Comparison of ENCODE assay signal across 18 mouse cellular contexts in the genomic region with DNA sequence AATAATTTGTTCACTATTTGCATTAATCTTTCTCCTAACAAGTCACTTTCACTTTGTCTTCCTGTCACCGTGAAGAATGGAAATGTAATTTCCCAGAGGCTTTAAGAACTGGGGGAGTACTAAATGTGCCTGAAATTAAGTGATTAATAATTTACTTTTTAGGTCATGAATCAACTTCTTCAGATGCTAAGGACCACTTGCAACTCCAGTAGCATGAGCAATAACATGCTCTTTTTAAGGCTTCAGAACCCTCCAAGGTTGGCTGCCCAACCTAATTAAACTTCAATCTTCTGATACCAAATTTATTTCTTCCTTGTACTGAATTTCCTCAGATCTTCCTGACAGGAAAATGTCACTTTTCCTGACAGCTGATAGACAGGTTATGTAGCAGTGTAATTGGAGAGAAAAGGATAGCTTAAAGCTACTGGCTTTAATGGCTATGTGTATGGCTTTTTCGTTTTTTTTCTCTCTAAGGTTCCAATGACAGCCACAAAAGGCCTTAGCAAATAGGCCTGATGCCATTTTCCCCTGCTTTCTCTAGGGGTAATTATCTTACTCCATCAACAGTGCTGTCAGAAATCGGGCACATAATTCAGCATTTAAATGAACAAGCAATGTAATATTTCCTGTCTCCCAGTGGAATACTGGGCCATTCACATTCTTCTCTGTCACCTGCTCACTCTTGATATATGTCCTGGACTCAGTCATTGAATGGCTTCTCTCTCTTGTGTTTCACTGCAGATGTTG.
DNase-seq lines count a peak whose midpoint lies in the region; ATAC-seq lines count a peak whose summit lies in the region.
"Had no signal": no experiment of that assay in that cellular context is flagged by ENCODE, and none has a peak within 500 bp of the region (broad histone marks: within the 10 kb centered on the region; RNA-seq: fewer than 3 reads in every experiment).

No protein-coding gene starts in this region.

- H3K36me3 ChIP-seq in forebrain, embryonic 12.5 days (replicated peaks) = no peaks in the 10 kb centered on the region
- H3K36me3 ChIP-seq in forebrain, embryonic 11.5 days (ENCODE audit: control insufficient read depth, insufficient read depth, low read length) = no peaks in the 10 kb centered on the region
- no peaks in the 10 kb centered on the region for H3K36me3 ChIP-seq in neural tube, embryonic 12.5 days
- H3K36me3 ChIP-seq in neural tube, embryonic 15.5 days = no peaks in the 10 kb centered on the region
- no peaks in the 10 kb centered on the region for H3K36me3 ChIP-seq in limb, embryonic 11.5 days (ENCODE audit: control insufficient read depth, insufficient read depth, low read length)
- no peaks in the 10 kb centered on the region for H3K36me3 ChIP-seq in neural tube, embryonic 14.5 days (ENCODE audit: control insufficient read depth, insufficient read depth, low read length)
- H3K36me3 ChIP-seq: embryonic facial prominence, embryonic 10.5 days; limb, embryonic 12.5 days; stomach, embryonic 15.5 days had no signal

- no peak overlapping the region for H3K4me2 ChIP-seq in forebrain, embryonic 12.5 days
- H3K4me2 ChIP-seq in forebrain, embryonic 11.5 days (ENCODE audit: low read depth, low read length, severe bottlenecking) = no peak overlapping the region
- no peak overlapping the region for H3K4me2 ChIP-seq in neural tube, embryonic 12.5 days (replicated peaks)
- no peak overlapping the region for H3K4me2 ChIP-seq in neural tube, embryonic 15.5 days
- H3K4me2 ChIP-seq in limb, embryonic 11.5 days (ENCODE audit: low read depth, severe bottlenecking) = no peak overlapping the region
- H3K4me2 ChIP-seq in neural tube, embryonic 14.5 days (ENCODE audit: low read depth, low read length) = no peak overlapping the region
- H3K4me2 ChIP-seq: limb, embryonic 12.5 days; stomach, embryonic 15.5 days had no signal

- H3K4me3 ChIP-seq in forebrain, embryonic 12.5 days (replicated peaks) = no peak overlapping the region
- H3K4me3 ChIP-seq in forebrain, embryonic 11.5 days (ENCODE audit: low read depth, low read length) = no peak overlapping the region
- no peak overlapping the region for H3K4me3 ChIP-seq in neural tube, embryonic 12.5 days
- H3K4me3 ChIP-seq in neural tube, embryonic 15.5 days (replicated peaks) = no peak overlapping the region
- no peak overlapping the region for H3K4me3 ChIP-seq in limb, embryonic 11.5 days (ENCODE audit: low read depth, low read length)
- no peak overlapping the region for H3K4me3 ChIP-seq in neural tube, embryonic 14.5 days (ENCODE audit: low read depth, low read length)
- H3K4me3 ChIP-seq: embryonic facial prominence, embryonic 10.5 days; heart, adult 2 months; limb, embryonic 12.5 days; stomach, embryonic 15.5 days had no signal

- no peaks in the 10 kb centered on the region for H3K4me1 ChIP-seq in forebrain, embryonic 12.5 days
- H3K4me1 ChIP-seq in forebrain, embryonic 11.5 days (replicated peaks; ENCODE audit: control insufficient read depth, insufficient read depth, low read length) = no peaks in the 10 kb centered on the region
- H3K4me1 ChIP-seq in neural tube, embryonic 12.5 days = peaks cover 4% of the 10 kb centered on the region; the same call in 1 of the 2 replicates
- H3K4me1 ChIP-seq in neural tube, embryonic 15.5 days = 0 out of 2 replicates have a peak, but pooled peaks cover 3% of the 10 kb centered on the region
- peaks cover 6% of the 10 kb centered on the region; the same call in 1 of the 2 replicates for H3K4me1 ChIP-seq in limb, embryonic 11.5 days (ENCODE audit: control insufficient read depth, insufficient read depth, low read length)
- no peaks in the 10 kb centered on the region for H3K4me1 ChIP-seq in neural tube, embryonic 14.5 days (ENCODE audit: control insufficient read depth, insufficient read depth, low read length)
- H3K4me1 ChIP-seq: embryonic facial prominence, embryonic 10.5 days; stomach, embryonic 15.5 days had no signal

- 69% methylated on average over 3 of the region's 3 CpGs for WGBS in forebrain, embryonic 12.5 days
- 74% methylated on average over 3 of the region's 3 CpGs for WGBS in forebrain, embryonic 11.5 days
- 46% methylated on average over 3 of the region's 3 CpGs for WGBS in neural tube, embryonic 12.5 days
- 30% methylated on average over 3 of the region's 3 CpGs for WGBS in neural tube, embryonic 15.5 days
- WGBS in limb, embryonic 11.5 days = 15% methylated on average over 3 of the region's 3 CpGs
- 20% methylated on average over 3 of the region's 3 CpGs for WGBS in neural tube, embryonic 14.5 days

- no peaks in the 10 kb centered on the region for H3K9me3 ChIP-seq in forebrain, embryonic 12.5 days
- H3K9me3 ChIP-seq in forebrain, embryonic 11.5 days (ENCODE audit: control insufficient read depth, low read length) = no peaks in the 10 kb centered on the region
- no peaks in the 10 kb centered on the region for H3K9me3 ChIP-seq in neural tube, embryonic 12.5 days
- H3K9me3 ChIP-seq in neural tube, embryonic 15.5 days (replicated peaks) = no peaks in the 10 kb centered on the region
- no peaks in the 10 kb centered on the region for H3K9me3 ChIP-seq in limb, embryonic 11.5 days (ENCODE audit: control insufficient read depth, low read length)
- H3K9me3 ChIP-seq in neural tube, embryonic 14.5 days (ENCODE audit: control insufficient read depth, low read length) = no peaks in the 10 kb centered on the region
- H3K9me3 ChIP-seq: embryonic facial prominence, embryonic 10.5 days; limb, embryonic 12.5 days; stomach, embryonic 15.5 days had no signal

- peak; percentile 69 for ATAC-seq in forebrain, embryonic 12.5 days (ENCODE audit: low FRiP score)
- no peak for ATAC-seq in forebrain, embryonic 11.5 days (replicated peaks; ENCODE audit: low FRiP score)
- ATAC-seq in neural tube, embryonic 12.5 days (ENCODE audit: low FRiP score, low read depth) = peak; percentile 72
- no peak for ATAC-seq in neural tube, embryonic 15.5 days (ENCODE audit: low FRiP score)
- no peak for ATAC-seq in limb, embryonic 11.5 days (ENCODE audit: insufficient number of reproducible peaks, low FRiP score, low TSS enrichment, low read depth)
- peak; percentile 78 for ATAC-seq in neural tube, embryonic 14.5 days (ENCODE audit: low read depth)
- ATAC-seq: liver, postnatal 0 days had no signal

- intact Hi-C loops in left cerebral cortex, postnatal 10 days (cut with DNase I) = no loop called here

- H3K27ac ChIP-seq in forebrain, embryonic 12.5 days = no peak overlapping the region
- H3K27ac ChIP-seq in forebrain, embryonic 11.5 days (ENCODE audit: low read depth, low read length) = no peak overlapping the region
- no peak overlapping the region for H3K27ac ChIP-seq in neural tube, embryonic 12.5 days
- H3K27ac ChIP-seq in neural tube, embryonic 15.5 days (replicated peaks) = no peak overlapping the region
- H3K27ac ChIP-seq in limb, embryonic 11.5 days (replicated peaks; ENCODE audit: low read depth, low read length) = no peak overlapping the region
- H3K27ac ChIP-seq in neural tube, embryonic 14.5 days (ENCODE audit: low read depth, low read length) = no peak overlapping the region
- H3K27ac ChIP-seq: embryonic facial prominence, embryonic 10.5 days; heart, adult 2 months; limb, embryonic 12.5 days; stomach, embryonic 15.5 days had no signal

- no peak overlapping the region for H3K9ac ChIP-seq in forebrain, embryonic 12.5 days
- no peak overlapping the region for H3K9ac ChIP-seq in forebrain, embryonic 11.5 days (ENCODE audit: low read length)
- no peak overlapping the region for H3K9ac ChIP-seq in neural tube, embryonic 12.5 days
- no peak overlapping the region for H3K9ac ChIP-seq in neural tube, embryonic 15.5 days (replicated peaks)
- H3K9ac ChIP-seq in limb, embryonic 11.5 days (ENCODE audit: low read length) = no peak overlapping the region
- no peak overlapping the region for H3K9ac ChIP-seq in neural tube, embryonic 14.5 days (replicated peaks; ENCODE audit: low read depth, low read length)
- H3K9ac ChIP-seq: limb, embryonic 12.5 days; liver, postnatal 0 days; stomach, embryonic 15.5 days had no signal

- no peak for DNase-seq in forebrain, embryonic 11.5 days (ENCODE audit: low spot score)
- DNase-seq in limb, embryonic 11.5 days (ENCODE audit: low spot score) = peak; percentile 27
- DNase-seq in left cerebral cortex, postnatal 10 days (ENCODE audit: extremely low spot score in 1 of 2, low spot score in 2 of 2) = no peak
- no peak for DNase-seq in left cerebral cortex, adult 11 months (ENCODE audit: low spot score)
- DNase-seq: cerebellum, adult 2 months; heart, adult 2 months; heart, postnatal 14 days; kidney, adult 18-20 months; liver, postnatal 0 days; lung, postnatal 36 days; thymus, postnatal 14 days had no signal

- no peaks in the 10 kb centered on the region for H3K27me3 ChIP-seq in forebrain, embryonic 12.5 days
- H3K27me3 ChIP-seq in forebrain, embryonic 11.5 days (ENCODE audit: control insufficient read depth, insufficient read depth, low read length) = no peaks in the 10 kb centered on the region
- no peaks in the 10 kb centered on the region for H3K27me3 ChIP-seq in neural tube, embryonic 12.5 days (replicated peaks)
- no peaks in the 10 kb centered on the region for H3K27me3 ChIP-seq in neural tube, embryonic 15.5 days (replicated peaks)
- H3K27me3 ChIP-seq in limb, embryonic 11.5 days (ENCODE audit: control insufficient read depth, insufficient read depth, low read length) = no peaks in the 10 kb centered on the region
- no peaks in the 10 kb centered on the region for H3K27me3 ChIP-seq in neural tube, embryonic 14.5 days (ENCODE audit: control insufficient read depth, insufficient read depth, low read length)
- H3K27me3 ChIP-seq: limb, embryonic 12.5 days; stomach, embryonic 15.5 days had no signal

Comparison
In these comparisons a context has a peak if more than half of its experiments do, and no peak if none do; other contexts are left out.
1. ATAC-seq: peak in forebrain, embryonic 12.5 days (single experiment), neural tube, embryonic 12.5 days (single experiment) and neural tube, embryonic 14.5 days (single experiment); none in forebrain, embryonic 11.5 days (single experiment), neural tube, embryonic 15.5 days (single experiment) and limb, embryonic 11.5 days (single experiment).